Mouse (Mus musculus) kidney, postnatal 14 days (tissue): ENCODE results near the gene Gm21586.
"Not testable (repeated sequence)": the region's sequence is repeated elsewhere in the genome, so short reads cannot be mapped to it uniquely, and the experiment has no call there.

ENCODE experiments used
- DNase-seq: peaks from one replicate; pipeline ENCODE4 v3.0.0; 2022; ENCODE audit warnings: mixed read lengths

Gm21586 gene

GRCm38 (mm10) chr4:42439078-42439477 lies at the start of gene Gm21586:
Gene Gm21586 (plus strand): TSS chr4:42439378.
- not testable (repeated sequence) for DNase-seq

- not testable (repeated sequence) for DNase-seq
These were observed 27.3 kb downstream of the Gm21586 start, which contains the start of gene Gm2163 for GRCm38 (mm10) chr4:42466452-42466851. Gene Gm2163 (plus strand): TSS chr4:42466752.
